Mouse (Mus musculus) forebrain, postnatal 0 days (tissue): ENCODE measurements around the gene C1qtnf2. TPM values are rescaled to one million over a fixed set of nuclear protein-coding genes. Genes with fewer than 3 reads are reported as not detected.

Experiments
- ATAC-seq: fragments of 200-750 bp; cut with Nextera tagmentation; 2 replicates; pipeline ENCODE4 v1.8.0; 2017; ENCODE audit warnings: mild to moderate bottlenecking, moderate library complexity
- DNase-seq: peaks from one replicate; pipeline ENCODE4 v3.0.0-alpha.2; 2015
- H3K27ac ChIP-seq: fragments of 300-500 bp; sonication (generic); 2 replicates; pipeline ENCODE4 v1.5.1; 2014; ENCODE audit warnings: low read depth, mild to moderate bottlenecking, antibody characterized with exemption, low read length, moderate library complexity, mixed read lengths
- H3K27me3 ChIP-seq: fragments of 300-500 bp; sonication (generic); 2 replicates; pipeline ENCODE4 v1.6.1; 2014; ENCODE audit warnings: mild to moderate bottlenecking, low read length, mixed read lengths; ENCODE audit not compliant: insufficient read depth
- H3K36me3 ChIP-seq: fragments of 300-500 bp; sonication (generic); 2 replicates; pipeline ENCODE4 v1.6.1; 2014; ENCODE audit warnings: mild to moderate bottlenecking, moderate library complexity; ENCODE audit not compliant: insufficient read depth
- H3K4me1 ChIP-seq: fragments of 300-500 bp; sonication (generic); 2 replicates; pipeline ENCODE4 v1.6.1; 2014; ENCODE audit warnings: antibody characterized with exemption; ENCODE audit not compliant: insufficient read depth
- H3K4me2 ChIP-seq: fragments of 300-500 bp; sonication (generic); 2 replicates; pipeline ENCODE4 v1.6.1; 2014; ENCODE audit warnings: low read depth, mild to moderate bottlenecking, moderate library complexity
- H3K4me3 ChIP-seq: fragments of 300-500 bp; sonication (generic); 2 replicates; pipeline ENCODE4 v1.5.1; 2014; ENCODE audit warnings: low read depth, low read length, mixed read lengths
- H3K9ac ChIP-seq: fragments of 300-500 bp; sonication (generic); 2 replicates; pipeline ENCODE4 v1.6.1; 2014; ENCODE audit warnings: mild to moderate bottlenecking
- H3K9me3 ChIP-seq: fragments of 300-500 bp; sonication (generic); 2 replicates; pipeline ENCODE4 v1.6.1; 2016; ENCODE audit warnings: low read length
- CTCF ChIP-seq: sonication (generic); IDR thresholded peaks from 2 replicates; pipeline ENCODE4 v1.5.1; 2016; ENCODE audit warnings: antibody characterized with exemption, control low read depth, low read depth
- WGBS: fragments of 180-500 bp; shearing (Covaris S2); extraction: QIAGEN DNeasy Blood & Tissue Kit; methylation state at CpG from one replicate; pipeline ENCODE4 v1.1.7; 2014; 5-methylcytosine and 5-hydroxymethylcytosine counted together
- polyA plus RNA-seq: library from polyadenylated mRNA; unstranded; fragments of >200 nt; fragmentation: Nextera tagmentation; extraction: Ambion mirVana; gene quantifications from 2 replicates; pipeline ENCODE4 v1.2.1, GENCODE M21; 2015
- total RNA-seq: library from RNA; depleted of rRNA; stranded (reverse); fragments of >200 nt; gene quantifications from 2 replicates; pipeline ENCODE4 v1.2.3, GENCODE M21; 2014

C1qtnf2 gene
- total and polyA plus RNA-seq, 2 experiments from 2014 or later: 16.8 to 17.6 TPM

DNA sequence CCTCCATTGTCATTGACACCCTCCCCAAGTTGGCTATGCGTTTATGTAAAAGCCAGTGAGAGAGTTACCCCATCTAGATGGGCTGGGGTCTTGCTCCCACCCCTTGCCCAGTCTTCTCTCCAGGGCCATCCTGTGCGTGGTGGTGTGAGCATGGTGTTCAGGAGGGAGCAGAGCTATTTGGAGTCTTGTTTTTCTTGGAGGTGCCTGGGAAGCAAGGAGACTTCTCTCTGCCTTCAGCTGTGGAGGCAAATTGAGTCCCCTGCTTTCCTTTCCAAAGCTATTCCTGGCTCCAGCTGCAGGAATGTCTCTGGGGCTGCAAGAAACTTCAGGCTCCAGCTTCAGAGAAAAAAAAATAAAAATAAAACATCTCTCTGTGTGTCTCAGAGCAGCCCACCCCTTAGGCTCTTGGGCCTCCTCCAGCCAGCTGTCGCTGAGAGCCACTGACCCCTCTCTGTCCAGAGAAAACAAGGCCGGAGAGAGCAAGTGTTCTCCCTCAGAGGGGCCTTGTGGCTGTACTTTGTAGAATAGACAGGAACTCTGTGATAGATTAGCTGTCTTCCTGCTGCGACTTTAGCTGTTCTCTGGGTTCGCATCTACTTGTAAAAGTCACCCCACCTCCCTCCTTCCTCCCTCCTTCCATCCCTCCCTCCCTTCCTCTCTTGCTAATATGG, 9.2 kb downstream of the C1qtnf2 start:
- no peaks in the 10 kb centered on the region for H3K4me1 ChIP-seq
- H3K4me2 ChIP-seq: no peak overlapping the region
- ATAC-seq (no peak), DNase-seq (no peak)
- no peak for TF ChIP-seq CTCF
- no peak overlapping the region for H3K9ac ChIP-seq
- 69% methylated on average over 6 of the region's 6 CpGs for WGBS
- H3K4me3 ChIP-seq: no peak overlapping the region
- no peaks in the 10 kb centered on the region for H3K36me3 ChIP-seq
- no peaks in the 10 kb centered on the region for H3K27me3 ChIP-seq
- H3K27ac ChIP-seq: no peak overlapping the region
- H3K9me3 ChIP-seq: no peaks in the 10 kb centered on the region

DNA sequence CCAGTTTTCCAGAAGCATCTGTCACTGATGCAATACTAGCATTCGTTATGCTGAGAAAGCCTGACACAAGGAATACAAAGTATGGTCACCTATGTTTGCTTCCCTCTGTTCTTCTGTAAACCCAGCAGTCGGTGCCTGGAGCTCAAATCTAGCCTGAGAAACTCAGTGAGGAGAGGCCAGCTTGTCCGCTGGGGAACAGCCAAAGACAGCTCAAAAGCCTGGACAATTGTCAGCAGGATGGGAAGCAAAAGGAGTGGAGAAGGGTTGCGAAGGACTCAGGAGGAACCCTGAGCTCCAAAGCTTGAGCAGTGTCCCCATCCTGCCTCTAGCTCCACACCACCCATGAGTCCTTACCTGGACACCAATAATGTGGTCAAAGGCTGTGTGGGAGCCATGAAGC, 10.0 kb downstream of the C1qtnf2 start:
- Histone ChIP-seq H3K27me3 (no peaks in the 10 kb centered on the region), H3K9me3 (no peaks in the 10 kb centered on the region), H3K36me3 (no peaks in the 10 kb centered on the region), H3K4me3 (no peak overlapping the region), H3K4me2 (no peak overlapping the region), H3K4me1 (no peaks in the 10 kb centered on the region), H3K27ac (no peak overlapping the region), H3K9ac (no peak overlapping the region)
- no peak for ATAC-seq
- no peak for TF ChIP-seq CTCF
- WGBS: 75% methylated on average over 4 of the region's 4 CpGs
- DNase-seq: no peak

DNA sequence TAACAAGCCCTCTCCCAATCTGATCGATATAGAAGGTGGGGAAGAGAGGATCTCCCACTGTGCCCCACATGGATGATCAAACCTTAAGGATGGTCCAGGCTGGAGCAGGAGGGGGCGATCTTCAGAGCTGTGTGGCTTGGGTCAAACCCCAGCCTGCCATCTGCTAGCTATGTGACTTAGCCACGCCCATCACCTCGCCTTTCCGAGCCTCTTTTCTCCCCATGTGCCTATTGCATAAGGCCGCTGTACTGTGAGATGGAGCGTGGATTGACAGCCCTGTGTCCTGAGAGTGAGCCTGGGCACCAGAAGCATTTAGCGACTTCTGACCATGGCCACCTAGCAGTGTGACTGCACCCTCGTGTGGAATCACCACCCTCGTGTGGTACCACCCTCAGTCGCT, 10.6 kb downstream of the C1qtnf2 start:
- Histone ChIP-seq H3K9ac (no peak overlapping the region), H3K4me1 (no peaks in the 10 kb centered on the region), H3K27ac (no peak overlapping the region), H3K36me3 (no peaks in the 10 kb centered on the region), H3K9me3 (no peaks in the 10 kb centered on the region), H3K4me3 (no peak overlapping the region), H3K4me2 (no peak overlapping the region), H3K27me3 (no peaks in the 10 kb centered on the region)
- 52% methylated on average over 11 of the region's 11 CpGs for WGBS
- DNase-seq (no peak), ATAC-seq (no peak)
- TF ChIP-seq CTCF: no peak

DNA sequence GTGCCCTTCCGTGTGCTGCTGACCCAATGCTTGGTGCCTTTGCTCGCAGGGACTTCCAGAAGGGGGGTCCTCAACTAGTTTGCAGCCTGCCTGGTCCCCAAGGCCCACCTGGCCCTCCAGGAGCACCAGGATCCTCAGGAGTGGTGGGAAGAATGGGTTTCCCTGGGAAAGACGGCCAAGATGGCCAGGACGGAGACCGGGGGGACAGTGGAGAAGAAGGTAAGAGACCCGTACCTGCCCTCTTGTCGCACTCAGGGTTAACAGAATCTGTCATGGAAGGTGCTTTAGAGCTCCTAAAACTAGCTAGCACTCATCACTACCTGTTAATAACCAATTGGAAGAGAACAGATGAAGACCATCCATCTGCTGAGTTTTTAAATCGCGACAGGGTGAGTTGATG, 11.8 kb downstream of the C1qtnf2 start:
- Histone ChIP-seq H3K9me3 (no peaks in the 10 kb centered on the region), H3K4me1 (no peaks in the 10 kb centered on the region), H3K4me2 (no peak overlapping the region), H3K9ac (no peak overlapping the region), H3K36me3 (no peaks in the 10 kb centered on the region), H3K27me3 (no peaks in the 10 kb centered on the region), H3K4me3 (no peak overlapping the region), H3K27ac (no peak overlapping the region)
- ATAC-seq (no peak), DNase-seq (no peak)
- WGBS: 82% methylated on average over 9 of the region's 9 CpGs
- TF ChIP-seq CTCF: no peak

DNA sequence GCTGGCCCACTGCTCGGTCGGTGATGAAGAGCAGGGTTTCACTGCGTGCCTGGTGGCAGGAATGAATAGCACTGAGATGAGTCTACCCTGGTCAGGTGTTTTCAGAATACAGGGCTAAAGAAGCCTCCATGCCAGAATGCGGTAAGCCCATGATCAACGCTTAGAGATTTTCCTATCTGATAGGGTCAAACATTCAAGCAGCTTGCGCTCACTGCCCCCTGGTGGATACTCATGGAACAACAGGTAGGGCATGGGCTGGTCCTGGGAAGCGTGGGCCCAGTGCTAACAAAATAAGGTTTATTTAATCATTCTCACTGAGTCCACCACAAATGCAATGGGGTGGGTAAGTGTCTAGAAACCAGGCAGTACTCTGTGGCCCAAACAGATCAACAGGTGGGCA, 18.6 kb downstream of the C1qtnf2 start:
- WGBS: 27% methylated on average over 7 of the region's 7 CpGs
- peak; percentile 94 for TF ChIP-seq CTCF
- Histone ChIP-seq H3K27me3 (no peaks in the 10 kb centered on the region), H3K4me1 (no peaks in the 10 kb centered on the region), H3K9me3 (no peaks in the 10 kb centered on the region), H3K9ac (no peak overlapping the region), H3K27ac (no peak overlapping the region), H3K4me2 (no peak overlapping the region), H3K36me3 (no peaks in the 10 kb centered on the region), H3K4me3 (no peak overlapping the region)
- DNase-seq (peak; percentile 76), ATAC-seq (peak; percentile 5)

DNA sequence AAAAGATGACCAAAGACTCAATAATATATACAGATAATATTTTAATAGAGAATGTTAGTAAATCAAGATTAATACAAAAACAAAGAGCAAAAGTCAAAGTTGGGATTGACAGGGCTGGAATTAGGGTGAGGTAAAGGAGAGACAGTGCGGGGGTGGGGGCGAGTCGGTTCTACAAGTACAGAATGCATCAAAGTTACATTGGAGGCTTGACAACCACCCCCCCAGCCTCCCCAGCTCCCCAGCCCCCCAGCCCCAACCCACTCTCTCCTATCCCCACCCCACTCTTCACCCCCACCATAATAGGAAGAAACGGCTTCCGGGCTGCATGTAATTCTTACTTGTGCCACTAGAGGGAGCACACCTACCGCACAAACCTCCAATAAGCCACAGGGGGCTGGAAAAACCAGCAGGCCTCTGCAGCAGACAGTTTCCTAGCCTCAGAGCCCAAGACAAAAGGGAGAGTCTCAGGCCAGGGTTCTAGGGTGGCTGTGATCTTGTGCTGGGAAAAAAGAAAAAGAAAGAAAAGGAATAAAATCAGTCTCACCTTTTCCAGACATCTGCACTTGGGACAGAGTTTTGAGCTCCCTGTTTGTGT, 19.8 kb downstream of the C1qtnf2 start:
- H3K36me3 ChIP-seq: no peaks in the 10 kb centered on the region
- 19% methylated on average over 6 of the region's 6 CpGs for WGBS
- H3K4me3 ChIP-seq: no peak overlapping the region
- no peak overlapping the region for H3K9ac ChIP-seq
- DNase-seq (peak; percentile 89), ATAC-seq (peak; percentile 85)
- peak; percentile 93 for TF ChIP-seq CTCF
- H3K4me1 ChIP-seq: no peaks in the 10 kb centered on the region
- no peak overlapping the region for H3K4me2 ChIP-seq
- H3K9me3 ChIP-seq: peaks cover 4% of the 10 kb centered on the region
- H3K27me3 ChIP-seq: no peaks in the 10 kb centered on the region
- no peak overlapping the region for H3K27ac ChIP-seq

DNA sequence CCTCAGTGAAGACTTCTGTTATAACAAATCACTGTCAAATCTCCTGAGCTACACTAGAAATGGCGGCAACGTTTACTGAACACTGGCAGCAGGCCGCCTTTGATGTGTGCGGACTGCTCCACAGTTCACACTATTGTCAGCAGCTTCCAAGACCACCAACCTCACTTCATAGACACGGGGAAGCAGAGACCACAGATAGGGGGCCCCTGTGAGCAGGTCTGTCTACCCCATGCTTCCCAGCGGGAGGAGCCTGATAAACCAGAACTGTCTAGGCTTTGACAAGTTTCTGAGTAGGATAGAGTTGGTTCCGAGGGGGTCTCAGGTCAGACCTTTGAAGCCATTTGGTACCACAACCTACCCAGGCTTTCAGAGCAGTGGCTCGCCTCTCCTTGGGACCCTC, 21.0 kb downstream of the C1qtnf2 start:
- H3K4me3 ChIP-seq: no peak overlapping the region
- peak; percentile 43; the same call in 1 of the 2 replicates for TF ChIP-seq CTCF
- no peaks in the 10 kb centered on the region for H3K36me3 ChIP-seq
- ATAC-seq (peak; percentile 46; the same call in 1 of the 2 replicates), DNase-seq (no peak)
- H3K9ac ChIP-seq: no peak overlapping the region
- H3K9me3 ChIP-seq: peaks cover 4% of the 10 kb centered on the region
- H3K4me2 ChIP-seq: no peak overlapping the region
- WGBS: 41% methylated on average over 8 of the region's 8 CpGs
- no peaks in the 10 kb centered on the region for H3K4me1 ChIP-seq
- no peaks in the 10 kb centered on the region for H3K27me3 ChIP-seq
- no peak overlapping the region for H3K27ac ChIP-seq
